Mouse (Mus musculus) liver, embryonic 16.5 days (tissue): ENCODE data around the gene Man2a2. TPM values are rescaled to one million over a fixed set of nuclear protein-coding genes. Genes with fewer than 3 reads are reported as not detected.
"Not testable (repeated sequence)": the region's sequence is repeated elsewhere in the genome, so short reads cannot be mapped to it uniquely, and the experiment has no call there.

Experiments
- ATAC-seq: fragments of 200-750 bp; cut with Nextera tagmentation; 2 replicates; pipeline ENCODE4 v1.8.0; 2017; ENCODE audit warnings: low read depth, mild to moderate bottlenecking, moderate number of reproducible peaks, moderate library complexity
- H3K27ac ChIP-seq: fragments of 300-500 bp; sonication (generic); 2 replicates; pipeline ENCODE4 v1.5.1; 2014; ENCODE audit warnings: mild to moderate bottlenecking, low read length
- H3K27me3 ChIP-seq: fragments of 300-500 bp; sonication (generic); 2 replicates; pipeline ENCODE4 v1.6.1; 2014; ENCODE audit warnings: low read depth, low read length, mixed read lengths; ENCODE audit not compliant: control insufficient read depth, insufficient read depth
- H3K36me3 ChIP-seq: fragments of 300-500 bp; sonication (generic); 2 replicates; pipeline ENCODE4 v1.6.1; 2014; ENCODE audit warnings: mild to moderate bottlenecking; ENCODE audit not compliant: control insufficient read depth, insufficient read depth
- H3K4me1 ChIP-seq: fragments of 300-500 bp; sonication (generic); 2 replicates; pipeline ENCODE4 v1.6.1; 2014; ENCODE audit warnings: low read depth, low read length, mixed read lengths; ENCODE audit not compliant: control insufficient read depth
- H3K4me2 ChIP-seq: fragments of 300-500 bp; sonication (generic); 2 replicates; pipeline ENCODE4 v1.6.1; 2014; ENCODE audit warnings: low read depth, low read length, mixed read lengths
- H3K4me3 ChIP-seq: fragments of 300-500 bp; sonication (generic); 2 replicates; pipeline ENCODE4 v1.5.1; 2014; ENCODE audit warnings: low read depth, mild to moderate bottlenecking, low read length
- H3K9ac ChIP-seq: fragments of 300-500 bp; sonication (generic); 2 replicates; pipeline ENCODE4 v1.6.1; 2014; ENCODE audit warnings: low read depth, low read length
- H3K9me3 ChIP-seq: fragments of 300-500 bp; sonication (generic); replicated peaks from 2 replicates; pipeline ENCODE4 v1.6.1; 2016; ENCODE audit warnings: low read length; ENCODE audit not compliant: control insufficient read depth
- WGBS: fragments of 180-500 bp; shearing (Covaris S2); extraction: QIAGEN DNeasy Blood & Tissue Kit; methylation state at CpG from one replicate; pipeline ENCODE4 v1.1.7; 2014; ENCODE audit not compliant: insufficient replicate concordance; 5-methylcytosine and 5-hydroxymethylcytosine counted together
- polyA plus RNA-seq: library from polyadenylated mRNA; unstranded; fragments of >200 nt; fragmentation: Nextera tagmentation; extraction: Ambion mirVana; gene quantifications from 2 replicates; pipeline ENCODE4 v1.2.1, GENCODE M21; 2015

Man2a2 gene
- polyA plus RNA-seq, 1 experiment from 2014 or later, result 3.1 TPM

DNA sequence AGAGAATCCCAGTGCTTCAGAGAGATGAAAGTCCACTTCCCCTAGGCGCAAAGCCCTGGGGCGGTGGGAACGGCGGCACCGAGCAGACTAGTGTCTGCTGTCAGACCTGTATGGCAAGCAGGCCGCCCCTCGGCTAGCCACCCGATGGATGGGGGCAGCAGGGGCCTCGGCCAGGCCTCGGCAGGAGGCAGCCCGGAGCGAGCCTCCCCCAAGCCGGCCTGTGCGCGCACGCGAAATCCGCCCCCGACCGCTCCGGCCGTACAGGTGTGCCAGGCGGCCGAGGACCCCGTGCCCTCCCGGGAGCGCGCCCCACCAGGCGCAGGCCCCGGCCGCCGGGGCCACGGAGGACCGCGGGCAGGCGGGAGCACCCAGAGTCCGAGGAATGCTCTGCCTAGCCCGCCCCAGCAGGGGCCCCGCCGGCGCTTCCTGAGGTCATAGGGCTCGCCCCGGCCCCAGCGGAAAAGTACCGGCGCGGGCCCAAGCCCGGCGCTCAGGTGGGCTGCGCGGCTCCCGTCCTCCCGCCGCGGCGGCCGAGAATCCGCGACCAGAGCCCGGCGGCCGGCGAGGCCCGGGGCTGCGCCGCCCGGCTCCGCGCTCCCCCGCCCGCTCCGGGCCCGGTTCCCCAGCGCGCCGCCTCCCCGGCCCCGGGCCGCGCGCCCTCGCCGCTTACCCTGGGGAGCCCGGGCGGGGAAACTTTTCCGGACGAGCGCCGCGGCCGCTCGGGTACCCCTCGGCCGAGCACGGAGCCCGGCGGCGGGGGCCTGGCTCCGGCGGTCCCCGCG lies 30.9 kb upstream of the Man2a2 start:
- peaks cover 37% of the 10 kb centered on the region for H3K27me3 ChIP-seq
- peak overlapping the region; percentile 81 for H3K4me2 ChIP-seq
- H3K36me3 ChIP-seq, result peaks cover under 1% of the 10 kb centered on the region; the same call in 1 of the 2 replicates
- under 1% methylated on average over 90 of the region's 102 CpGs for WGBS
- peaks cover 16% of the 10 kb centered on the region for H3K4me1 ChIP-seq
- H3K9ac ChIP-seq, result peak overlapping the region; percentile 77
- peak overlapping the region; percentile 72 for H3K4me3 ChIP-seq
- peak; percentile 19 for ATAC-seq
- no peaks in the 10 kb centered on the region for H3K9me3 ChIP-seq
- peak overlapping the region; percentile 82 for H3K27ac ChIP-seq

DNA sequence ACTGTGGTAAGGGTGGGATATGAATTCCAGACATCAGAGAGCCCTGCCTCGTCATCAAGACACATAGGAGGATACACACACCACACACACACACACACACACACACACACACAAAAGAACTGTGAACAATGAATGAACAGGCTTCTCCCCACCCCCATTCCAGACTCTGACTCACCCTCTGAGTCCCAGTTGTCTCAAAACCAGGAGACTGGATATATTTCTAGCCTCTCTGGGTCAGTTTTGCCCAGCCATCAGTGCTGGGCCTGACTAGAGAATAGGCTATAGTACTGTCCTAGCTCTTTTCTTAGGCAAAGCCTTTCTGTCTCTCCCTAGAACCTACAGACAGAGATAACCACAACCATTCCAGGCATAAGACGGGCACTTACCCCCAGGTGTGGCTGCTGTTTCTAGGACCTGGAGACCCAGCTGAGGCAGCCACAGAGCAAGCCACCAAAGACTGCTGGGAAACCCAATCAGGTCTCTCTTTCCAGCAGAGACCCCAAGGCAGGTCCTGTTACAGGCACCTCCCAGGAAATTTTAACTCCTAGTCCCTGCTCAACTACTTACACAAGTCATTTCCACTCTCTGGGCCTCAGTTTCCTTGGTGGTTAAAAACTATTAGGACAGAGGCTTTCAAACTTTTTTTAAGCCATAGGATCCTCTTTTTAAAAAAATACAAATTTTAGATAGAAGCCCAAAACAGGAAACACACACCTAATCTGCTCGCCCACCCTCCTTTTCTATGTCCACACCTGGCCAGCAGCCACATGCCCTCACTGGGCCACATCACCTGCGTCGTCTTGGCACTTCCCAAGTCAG lies 30.1 kb upstream of the Man2a2 start:
- peaks cover 5% of the 10 kb centered on the region for H3K36me3 ChIP-seq
- H3K27me3 ChIP-seq, result peaks cover 37% of the 10 kb centered on the region
- H3K4me3 ChIP-seq, result peak overlapping the region; percentile 72
- peak overlapping the region; percentile 81 for H3K4me2 ChIP-seq
- 21% methylated on average over 5 of the region's 5 CpGs for WGBS
- ATAC-seq, result no peak
- no peaks in the 10 kb centered on the region for H3K9me3 ChIP-seq
- peaks cover 19% of the 10 kb centered on the region for H3K4me1 ChIP-seq
- peak overlapping the region; percentile 82 for H3K27ac ChIP-seq
- H3K9ac ChIP-seq, result peak overlapping the region; percentile 77

DNA sequence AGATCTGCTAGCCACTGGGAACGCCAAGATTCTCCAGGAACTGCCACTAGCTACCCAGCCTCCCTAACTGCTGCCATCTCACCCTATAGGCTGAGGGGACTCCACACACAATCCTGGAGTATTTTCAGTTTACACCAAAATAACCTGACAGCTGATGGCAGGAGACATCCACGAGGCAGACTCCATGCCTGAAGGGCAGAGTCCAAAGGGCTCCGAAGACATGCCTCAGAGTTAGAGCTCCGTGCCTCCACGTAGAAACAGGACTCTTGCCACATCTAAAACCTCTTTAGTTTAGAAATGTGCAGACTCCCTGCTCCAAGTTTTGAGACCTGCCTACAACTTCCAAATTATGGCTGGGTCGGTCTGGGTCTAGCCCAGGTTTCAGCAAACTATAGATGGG lies 29.4 kb upstream of the Man2a2 start:
- Histone ChIP-seq H3K9ac (peak overlapping the region; percentile 6; the same call in 1 of the 2 replicates), H3K4me3 (peak overlapping the region; percentile 72), H3K4me2 (peak overlapping the region; percentile 81), H3K27me3 (peaks cover 37% of the 10 kb centered on the region), H3K36me3 (peaks cover 8% of the 10 kb centered on the region), H3K27ac (peak overlapping the region; percentile 82), H3K4me1 (peaks cover 19% of the 10 kb centered on the region), H3K9me3 (no peaks in the 10 kb centered on the region)
- 60% methylated on average over 6 of the region's 6 CpGs for WGBS
- ATAC-seq, result peak; percentile 8; the same call in 1 of the 2 replicates

DNA sequence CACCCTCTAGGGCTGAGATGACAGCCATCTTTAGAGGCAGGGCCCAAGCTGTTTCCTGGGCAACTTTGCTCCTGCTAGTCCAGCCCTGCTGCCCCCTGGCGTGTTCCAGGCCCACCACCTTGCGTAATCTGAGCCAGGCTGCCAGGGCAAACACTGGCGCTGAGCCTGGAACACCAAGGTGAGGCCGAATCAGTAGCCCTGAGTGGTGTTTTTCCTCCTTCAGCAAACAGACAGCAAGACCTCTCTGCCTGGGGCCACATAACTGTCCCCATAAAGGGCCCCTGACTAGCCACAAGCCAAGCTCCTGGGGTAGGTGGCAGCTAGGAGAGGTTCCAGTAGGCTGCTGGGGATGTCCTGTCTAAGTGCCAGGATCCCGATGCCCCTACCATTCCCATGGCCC lies 28.9 kb upstream of the Man2a2 start:
- Histone ChIP-seq H3K9me3 (no peaks in the 10 kb centered on the region), H3K4me3 (peak overlapping the region; percentile 72), H3K4me1 (peaks cover 19% of the 10 kb centered on the region), H3K27ac (peak overlapping the region; percentile 82), H3K36me3 (peaks cover 8% of the 10 kb centered on the region), H3K9ac (peak overlapping the region; percentile 6; the same call in 1 of the 2 replicates), H3K27me3 (peaks cover 37% of the 10 kb centered on the region), H3K4me2 (peak overlapping the region; percentile 81; the same call in 1 of the 2 replicates)
- ATAC-seq, result peak; percentile 64
- 51% methylated on average over 5 of the region's 5 CpGs for WGBS

DNA sequence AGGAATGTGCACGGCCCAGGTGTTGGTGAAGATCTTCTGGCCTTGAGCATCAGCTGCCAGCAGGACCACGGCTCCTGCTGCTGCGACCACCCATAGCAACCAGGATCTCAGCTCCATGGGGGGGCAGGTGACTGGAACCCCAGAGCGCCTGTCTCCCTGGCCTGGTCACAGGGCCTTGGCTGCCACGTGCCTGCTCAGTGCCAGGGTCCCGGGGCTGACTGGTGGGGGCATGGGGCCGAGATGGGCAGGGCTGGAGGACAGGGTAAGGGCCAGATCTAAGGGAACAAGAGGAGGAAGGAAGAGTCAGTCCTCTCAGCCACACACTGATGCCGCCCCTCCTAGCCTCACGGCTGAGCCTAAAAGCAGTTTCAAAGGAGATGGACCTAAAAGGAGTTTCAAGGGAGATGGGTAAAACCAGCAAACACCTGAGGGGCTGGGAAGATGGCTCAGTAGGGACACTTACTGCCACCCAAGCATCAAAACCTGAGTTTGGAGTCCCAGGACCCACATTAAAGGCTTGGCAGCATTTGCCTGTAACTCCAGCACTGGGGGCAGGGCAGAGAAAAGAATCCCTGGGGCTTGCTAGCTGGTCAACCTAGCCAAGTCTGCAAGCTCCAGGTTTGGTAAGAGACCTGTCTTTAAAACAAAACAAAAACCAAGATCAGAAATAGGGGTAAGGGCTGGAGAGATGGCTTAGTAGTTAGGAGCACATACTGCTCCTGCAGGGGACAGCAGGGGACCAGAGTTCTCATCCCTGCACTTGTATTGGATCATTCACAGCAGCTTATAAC lies 27.7 kb upstream of the Man2a2 start:
- Histone ChIP-seq H3K4me3 (no peak overlapping the region), H3K27ac (no peak overlapping the region), H3K4me1 (peaks cover 13% of the 10 kb centered on the region), H3K36me3 (peaks cover 8% of the 10 kb centered on the region), H3K9me3 (no peaks in the 10 kb centered on the region), H3K9ac (no peak overlapping the region), H3K4me2 (no peak overlapping the region), H3K27me3 (peaks cover 30% of the 10 kb centered on the region)
- no peak for ATAC-seq
- WGBS, result 65% methylated on average over 9 of the region's 9 CpGs

DNA sequence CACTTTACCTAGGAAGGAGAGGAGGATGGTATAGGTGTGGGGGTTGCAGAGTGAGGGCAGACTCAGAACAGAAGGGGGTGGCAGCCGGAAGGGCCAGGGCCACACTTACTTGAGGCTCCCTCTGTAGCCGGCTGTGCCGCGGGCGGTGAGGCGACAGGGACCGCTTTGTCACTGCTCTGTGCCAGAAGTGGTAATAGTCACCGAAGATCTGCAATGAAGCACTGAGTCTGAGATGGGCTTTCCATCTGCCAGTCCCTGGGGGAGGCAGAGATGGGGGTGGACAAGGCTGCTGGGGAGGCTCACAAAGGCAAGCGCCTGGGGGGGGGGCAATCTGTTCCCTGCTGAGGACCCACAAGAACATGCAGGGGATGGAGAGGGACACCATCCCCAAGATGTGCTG lies 26.8 kb upstream of the Man2a2 start:
- Histone ChIP-seq H3K27me3 (peaks cover 21% of the 10 kb centered on the region), H3K27ac (no peak overlapping the region), H3K4me3 (no peak overlapping the region), H3K9ac (no peak overlapping the region), H3K4me2 (no peak overlapping the region), H3K36me3 (peaks cover 10% of the 10 kb centered on the region), H3K9me3 (no peaks in the 10 kb centered on the region), H3K4me1 (peaks cover 6% of the 10 kb centered on the region)
- ATAC-seq, result no peak
- 85% methylated on average over 9 of the region's 9 CpGs for WGBS

DNA sequence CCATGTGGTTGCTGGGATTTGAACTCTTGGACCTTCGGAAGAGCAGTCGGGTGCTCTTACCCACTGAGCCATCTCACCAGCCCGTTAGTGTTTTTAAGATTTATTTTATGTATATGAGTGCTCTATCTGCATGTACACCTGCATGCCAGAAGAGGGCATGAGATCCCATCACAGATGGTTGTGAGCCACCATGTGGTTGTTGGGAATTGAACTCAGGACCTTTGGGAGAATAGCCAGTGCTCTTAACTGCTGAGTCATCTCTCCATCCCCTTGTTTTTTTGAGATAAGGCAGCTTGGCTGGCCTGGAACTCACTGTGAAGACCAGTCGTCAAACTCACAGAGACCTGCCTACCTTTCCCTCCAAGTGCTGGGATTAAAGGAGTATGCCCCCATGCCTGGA lies 25.3 kb upstream of the Man2a2 start:
- not testable (repeated sequence) for ATAC-seq, H3K9ac ChIP-seq, H3K4me1 ChIP-seq, H3K9me3 ChIP-seq, H3K27me3 ChIP-seq, H3K27ac ChIP-seq, H3K4me2 ChIP-seq, H3K4me3 ChIP-seq
- WGBS, result 64% methylated on average over 4 of the region's 4 CpGs
- peaks cover 13% of the 10 kb centered on the region for H3K36me3 ChIP-seq

DNA sequence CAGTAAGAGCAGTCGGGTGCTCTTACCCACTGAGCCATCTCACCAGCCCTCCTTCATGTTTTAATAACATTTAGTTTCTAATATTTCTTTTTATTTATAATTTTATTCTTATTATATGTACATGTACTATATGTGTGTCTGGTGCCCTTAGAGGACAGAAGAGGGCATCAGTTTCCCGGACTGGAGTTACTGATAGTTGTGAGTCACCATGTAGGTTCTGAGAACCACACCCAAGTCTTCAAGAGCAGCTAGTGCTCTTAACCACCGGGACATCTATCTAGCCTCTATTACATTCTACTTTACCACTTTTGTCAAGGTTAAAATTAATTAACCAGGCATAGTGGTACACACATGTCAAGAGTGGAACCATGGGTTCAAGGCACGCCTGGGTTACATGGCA lies 23.4 kb upstream of the Man2a2 start:
- Histone ChIP-seq H3K9me3 (no peaks in the 10 kb centered on the region), H3K27ac (no peak overlapping the region), H3K4me2 (no peak overlapping the region), H3K36me3 (peaks cover 16% of the 10 kb centered on the region), H3K4me1 (peaks cover 2% of the 10 kb centered on the region), H3K9ac (no peak overlapping the region), H3K4me3 (no peak overlapping the region), H3K27me3 (no peaks in the 10 kb centered on the region)
- WGBS, result 55% methylated on average over 4 of the region's 4 CpGs
- ATAC-seq, result no peak
